Mouse (Mus musculus): ENCODE results near the gene Il10.

Gene Il10

GRCm38 (mm10) chr1:131019492-131020098 is at the start of gene Il10:
TSS of gene Il10 (plus strand) at chr1:131019845.
- in situ Hi-C loops (cut with MboI): no loop called here

- in situ Hi-C loops (cut with MboI): no loop called here
These were observed 40.2 kb upstream of the Il10 start for GRCm38 (mm10) chr1:130979455-130979854.

- in situ Hi-C loops (cut with MboI): loop anchor here (10.0 kb wide), 1 partner anchor 110 kb away; no protein-coding TSS in a partner anchor
These were observed 35.2 kb upstream of the Il10 start for GRCm38 (mm10) chr1:130984441-130984840.

GRCm38 (mm10) chr1:130987001-130987400 is 32.6 kb upstream of the Il10 start:
- in situ Hi-C loops (cut with MboI): loop anchor here (10.0 kb wide), 1 partner anchor 112 kb away; no protein-coding TSS in a partner anchor

- in situ Hi-C loops (cut with MboI): loop anchor here (10.0 kb wide), 1 partner anchor 113 kb away; no protein-coding TSS in a partner anchor
These were observed 32.2 kb upstream of the Il10 start for GRCm38 (mm10) chr1:130987418-130987817.

- in situ Hi-C loops (cut with MboI): loop anchor here (10.0 kb wide), 1 partner anchor 115 kb away; no protein-coding TSS in a partner anchor
These were observed 30.3 kb upstream of the Il10 start for GRCm38 (mm10) chr1:130989331-130989730.

GRCm38 (mm10) chr1:130990448-130990847 is 29.2 kb upstream of the Il10 start:
- in situ Hi-C loops (cut with MboI): no loop called here

GRCm38 (mm10) chr1:130993574-130994154 is 26.0 kb upstream of the Il10 start:
- in situ Hi-C loops (cut with MboI): no loop called here

- in situ Hi-C loops (cut with MboI): no loop called here
These were observed 24.1 kb upstream of the Il10 start for GRCm38 (mm10) chr1:130995515-130995914.

GRCm38 (mm10) chr1:130996356-130996755 is 23.3 kb upstream of the Il10 start:
- in situ Hi-C loops (cut with MboI): no loop called here

GRCm38 (mm10) chr1:130997441-130997840 is 22.2 kb upstream of the Il10 start:
- in situ Hi-C loops (cut with MboI): no loop called here

GRCm38 (mm10) chr1:130998321-130998720 is 21.3 kb upstream of the Il10 start:
- in situ Hi-C loops (cut with MboI): no loop called here

GRCm38 (mm10) chr1:130999708-131000107 is 19.9 kb upstream of the Il10 start:
- in situ Hi-C loops (cut with MboI): no loop called here

GRCm38 (mm10) chr1:131000296-131000695 is 19.3 kb upstream of the Il10 start:
- in situ Hi-C loops (cut with MboI): no loop called here

- in situ Hi-C loops (cut with MboI): no loop called here
These were observed 17.1 kb upstream of the Il10 start for GRCm38 (mm10) chr1:131002561-131002960.

- in situ Hi-C loops (cut with MboI): no loop called here
These were observed 16.4 kb upstream of the Il10 start for GRCm38 (mm10) chr1:131003037-131003922.

GRCm38 (mm10) chr1:131006069-131006468 is 13.6 kb upstream of the Il10 start:
- in situ Hi-C loops (cut with MboI): no loop called here

GRCm38 (mm10) chr1:131010201-131011153 is 9.2 kb upstream of the Il10 start:
- in situ Hi-C loops (cut with MboI): no loop called here

- in situ Hi-C loops (cut with MboI): no loop called here
These were observed 7.2 kb upstream of the Il10 start for GRCm38 (mm10) chr1:131012494-131012893.

- in situ Hi-C loops (cut with MboI): no loop called here
These were observed 5.7 kb upstream of the Il10 start for GRCm38 (mm10) chr1:131013926-131014325.

GRCm38 (mm10) chr1:131015281-131015680 is 4.4 kb upstream of the Il10 start:
- in situ Hi-C loops (cut with MboI): no loop called here
